Mouse (Mus musculus) heart, postnatal 0 days (tissue): ENCODE data around the gene Olfr157.

Experiments
- CTCF ChIP-seq: IDR thresholded peaks from 2 replicates; pipeline ENCODE4 v1.5.1; 2016; ENCODE audit warnings: antibody characterized with exemption, control low read depth, low read depth
- EP300 ChIP-seq: IDR thresholded peaks from 2 replicates; pipeline ENCODE4 v1.6.1; 2016; ENCODE audit warnings: antibody characterized with exemption, low read depth

- TF ChIP-seq CTCF (peak; percentile 90), EP300 (no peak)
Measured at GRCm38 (mm10) chr4:43860744-43861519, 20.9 kb upstream of the Olfr157 start.
